Mouse (Mus musculus) olfactory bulb, adult 2 months (tissue): Measurements from ENCODE around the gene Emc10.

Experiments used
- CTCF ChIP-seq: fragments of 200-500 bp; IDR thresholded peaks from 2 replicates; pipeline ENCODE4 v1.5.1; 2012; ENCODE audit warnings: low read depth, mild to moderate bottlenecking, low read length, moderate library complexity; ENCODE audit not compliant: insufficient read depth
- POLR2A ChIP-seq: fragments of 200-500 bp; IDR thresholded peaks from 2 replicates; pipeline ENCODE4 v1.6.1; 2012; ENCODE audit warnings: mild to moderate bottlenecking, low read depth, low read length, moderate library complexity; ENCODE audit not compliant: insufficient read depth

GRCm38 (mm10) chr7:44519240-44519913 is 23.0 kb upstream of the Emc10 start:
- TF ChIP-seq POLR2A (no peak), CTCF (peak; percentile 32; the same call in 1 of the 2 replicates)
